Mouse (Mus musculus) heart, postnatal 10 days (tissue): Measurements from ENCODE around the gene Zfp963. TPM values are rescaled to one million over a fixed set of nuclear protein-coding genes. Genes with fewer than 3 reads are reported as not detected.

Experiments used
- DNase-seq, 2 experiments: peaks; one replicate each; pipeline ENCODE4 v3.0.0; 2021
- intact Hi-C: fragments of 180-260 bp; cut with DNase I; formaldehyde crosslinking; loops from one replicate; pipeline ENCODE4 v1.15.1; 2025
- total RNA-seq, 2 experiments: library from RNA; stranded (reverse); gene quantifications; 2 replicates each; pipeline ENCODE4 v1.2.3; 2021

Zfp963 gene
- 1 to 10 TPM; 2.9 to 3.2 TPM for total RNA-seq

DNA sequence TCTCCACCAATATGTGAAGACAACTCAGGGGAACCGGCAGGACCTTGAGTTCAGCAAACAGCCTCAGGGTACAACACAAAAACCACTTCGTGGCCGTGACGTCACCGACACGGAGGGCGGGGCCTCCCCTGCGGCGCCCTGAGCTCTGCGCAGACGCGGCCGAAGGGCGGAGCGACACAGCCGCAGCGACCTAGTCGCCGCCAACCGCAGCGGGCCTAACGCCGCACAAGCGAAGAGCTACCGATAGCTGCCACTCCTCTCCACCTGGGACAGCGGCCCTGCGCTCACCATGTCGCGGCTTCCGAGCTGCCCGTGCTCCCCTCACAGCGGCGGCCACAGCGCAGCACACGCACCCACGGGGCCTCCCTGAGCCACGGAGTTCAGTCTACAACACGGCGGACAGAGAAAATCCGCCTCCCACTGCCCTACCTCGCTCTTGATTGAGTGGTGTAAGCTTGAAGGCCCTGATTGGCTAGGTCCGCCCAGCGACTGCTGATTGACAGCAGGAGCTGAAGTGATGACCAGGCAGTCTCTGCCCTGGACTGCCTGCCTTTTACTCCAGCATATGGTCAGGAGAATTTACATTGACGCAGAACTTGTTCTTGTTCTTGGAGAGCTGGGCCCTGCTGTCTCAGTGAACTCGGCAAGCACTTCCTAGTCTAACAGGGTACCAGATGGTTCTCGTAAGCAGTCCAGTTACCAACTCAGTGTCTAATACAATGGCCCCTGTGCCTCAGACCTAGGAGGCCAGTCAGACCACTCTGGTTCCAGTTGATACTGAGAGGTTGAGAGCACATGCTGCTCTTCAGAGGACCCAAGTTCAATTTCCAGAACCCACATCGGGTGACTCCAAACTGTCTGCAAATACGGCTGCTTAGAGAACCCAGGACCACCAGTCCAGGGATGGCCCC is at the start of gene Zfp963:
Zfp963 (minus strand) TSS at position 427 of the 911 bp plus-strand sequence.
- intact Hi-C loops = loop anchor here (2.0 kb wide), 2 partner anchors 19 to 33 kb away; no protein-coding TSS in a partner anchor
- DNase-seq = peak; percentile 97

DNA sequence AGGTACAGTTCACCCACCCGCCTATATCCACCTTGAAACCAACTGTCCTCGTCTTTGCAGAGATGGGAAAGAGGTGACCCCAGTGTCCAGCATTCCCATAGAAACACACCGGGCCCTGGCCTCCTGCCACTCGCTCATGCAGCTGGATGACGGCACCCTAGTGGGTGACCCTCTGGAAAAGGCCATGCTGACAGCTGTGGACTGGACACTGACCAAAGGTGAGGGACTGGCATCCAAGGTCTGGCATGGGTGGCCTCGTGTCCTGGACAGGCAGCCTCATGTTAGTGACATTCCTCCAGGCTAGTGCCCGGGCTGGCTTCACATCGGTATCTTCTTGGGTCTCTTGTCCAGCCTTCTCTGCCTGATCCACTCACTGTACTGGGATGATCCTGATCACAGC is 49.5 kb upstream of the Zfp963 start:
- no peak for DNase-seq
- intact Hi-C loops = no loop called here

DNA sequence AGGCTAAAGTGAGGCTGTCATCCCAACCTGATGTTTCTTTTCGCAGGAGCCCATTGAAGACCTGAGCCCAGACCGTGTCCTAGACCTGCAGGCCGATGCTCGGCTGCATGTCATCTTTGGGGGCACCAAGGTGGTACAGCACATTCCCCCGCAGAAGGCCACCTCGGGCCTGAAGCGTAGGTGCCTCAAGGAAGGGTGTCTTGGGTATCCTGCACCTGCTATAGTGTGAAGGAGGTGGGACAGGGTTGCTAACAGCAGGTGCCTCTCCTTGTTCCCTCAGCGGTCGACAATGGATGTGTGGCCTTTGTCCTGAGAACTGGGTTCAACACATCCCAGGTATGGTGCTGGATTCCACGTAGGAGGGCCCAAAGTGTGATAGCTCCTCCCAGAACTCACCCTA is 47.9 kb upstream of the Zfp963 start:
- intact Hi-C loops = no loop called here
- no peak for DNase-seq

DNA sequence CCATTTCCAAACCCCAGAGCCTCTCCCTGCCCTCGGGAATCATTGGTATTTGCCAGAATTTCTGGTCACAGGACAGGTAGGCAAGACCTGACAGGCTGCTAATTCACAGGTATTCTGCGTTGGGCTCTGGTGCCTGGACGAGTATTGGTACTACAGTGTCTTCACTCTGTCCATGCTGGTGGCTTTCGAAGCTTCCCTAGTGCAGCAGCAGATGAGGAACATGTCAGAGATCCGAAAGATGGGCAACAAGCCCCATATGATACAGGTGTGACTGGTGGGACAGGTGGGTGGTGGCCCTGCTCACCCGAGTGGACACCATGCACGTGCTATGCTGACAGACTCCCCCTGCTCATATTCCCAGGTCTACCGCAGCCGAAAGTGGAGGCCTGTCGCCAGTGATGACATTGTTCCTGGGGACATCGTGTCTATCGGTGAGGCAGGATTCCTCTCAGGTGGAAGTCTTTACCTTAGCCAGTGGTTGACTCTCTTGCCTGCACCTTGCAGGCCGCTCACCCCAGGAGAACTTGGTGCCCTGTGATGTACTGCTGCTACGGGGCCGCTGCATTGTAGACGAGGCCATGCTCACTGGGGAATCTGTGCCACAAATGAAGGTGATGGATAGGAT is 47.1 kb upstream of the Zfp963 start:
- no peak for DNase-seq

GRCm38 (mm10) chr8:69794901-69795300 is 45.1 kb upstream of the Zfp963 start:
- DNase-seq = no peak
- intact Hi-C loops = loop anchor here (5.0 kb wide), 1 partner anchor 168 kb away; the partner anchor contains the start of gene Zfp868

More for the DNA sequence above, 47.1 kb upstream of the Zfp963 start:
- intact Hi-C loops = no loop called here

GRCm38 (mm10) chr8:69794096-69794495 is 44.3 kb upstream of the Zfp963 start:
- DNase-seq = no peak
- intact Hi-C loops = loop anchor here (5.0 kb wide), 1 partner anchor 167 kb away; the partner anchor contains the start of gene Zfp868

DNA sequence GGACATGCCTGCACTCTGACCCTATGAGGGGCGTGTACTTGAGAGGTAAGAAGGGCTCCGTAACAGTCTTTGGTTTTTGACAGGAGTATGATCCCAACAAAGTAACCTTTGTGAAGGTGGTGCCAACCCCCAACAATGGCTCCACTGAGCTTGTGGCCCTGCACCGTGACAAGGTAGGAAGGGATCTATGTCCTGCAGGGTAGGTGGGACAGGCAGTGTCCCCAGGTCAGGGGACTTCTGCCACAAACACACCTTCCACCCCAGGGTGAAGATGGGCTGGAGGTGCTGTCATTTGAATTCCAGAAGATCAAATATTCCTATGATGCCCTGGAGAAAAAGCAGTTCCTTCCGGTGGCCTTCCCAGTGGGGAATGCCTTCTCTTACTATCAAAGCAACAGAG is 43.9 kb upstream of the Zfp963 start:
- intact Hi-C loops = loop anchor here (5.0 kb wide), 1 partner anchor 166 kb away; the partner anchor contains the start of gene Zfp868
- DNase-seq = no peak

DNA sequence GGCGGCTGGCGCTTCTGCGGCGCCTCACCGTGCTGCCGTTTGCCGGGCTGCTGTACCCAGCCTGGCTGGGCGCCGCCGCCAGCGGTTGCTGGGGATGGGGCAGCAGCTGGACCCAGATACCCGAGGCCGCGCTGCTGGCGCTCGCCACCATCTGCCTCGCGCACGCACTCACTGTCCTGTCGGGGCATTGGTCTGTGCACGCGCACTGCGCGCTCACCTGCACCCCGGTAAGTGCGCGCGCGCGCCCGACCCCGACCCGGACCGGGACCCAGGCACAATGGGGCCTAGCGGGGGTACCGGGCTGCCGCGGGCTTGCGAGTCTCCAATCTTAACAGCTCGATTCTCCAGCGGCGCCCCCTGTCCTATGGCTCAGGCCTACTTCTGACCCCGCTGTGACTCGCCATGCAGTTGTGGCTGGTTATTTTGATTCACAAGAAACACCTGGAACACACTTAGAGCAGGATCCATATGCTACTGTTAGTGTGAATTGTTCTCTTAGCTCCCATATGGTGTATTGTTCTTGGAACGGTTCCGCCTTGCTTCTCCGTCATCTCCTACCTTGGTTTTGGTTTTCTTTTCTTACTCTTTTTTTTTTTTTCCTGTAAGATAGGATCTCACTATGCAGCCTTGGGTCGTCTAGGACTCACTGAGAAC is 41.8 kb upstream of the Zfp963 start:
- no peak for DNase-seq
- intact Hi-C loops = loop anchor here (1.0 to 5.0 kb wide), 2 partner anchors 75 to 164 kb away; partner anchors contain the start of gene Zfp868

GRCm38 (mm10) chr8:69790773-69791367 is 41.1 kb upstream of the Zfp963 start, which contains the start of the genes Atp13a1 and Zfp866:
Gene Atp13a1 (plus strand): TSS chr8:69791163.
Gene Zfp866 (minus strand): TSS chr8:69791178.
- DNase-seq = peak; percentile 93 to 94
- intact Hi-C loops = loop anchor here (1.0 to 5.0 kb wide), 2 partner anchors 75 to 164 kb away; partner anchors contain the start of gene Zfp868

- intact Hi-C loops = loop anchor here (5.0 kb wide), 1 partner anchor 163 kb away; the partner anchor contains the start of gene Zfp868
- DNase-seq = no peak
These were observed 40.6 kb upstream of the Zfp963 start for GRCm38 (mm10) chr8:69790364-69790763.

- intact Hi-C loops = loop anchor here (5.0 kb wide), 1 partner anchor 162 kb away; the partner anchor contains the start of gene Zfp868
- DNase-seq = no peak
These were observed 40.0 kb upstream of the Zfp963 start for GRCm38 (mm10) chr8:69789731-69790130.

DNA sequence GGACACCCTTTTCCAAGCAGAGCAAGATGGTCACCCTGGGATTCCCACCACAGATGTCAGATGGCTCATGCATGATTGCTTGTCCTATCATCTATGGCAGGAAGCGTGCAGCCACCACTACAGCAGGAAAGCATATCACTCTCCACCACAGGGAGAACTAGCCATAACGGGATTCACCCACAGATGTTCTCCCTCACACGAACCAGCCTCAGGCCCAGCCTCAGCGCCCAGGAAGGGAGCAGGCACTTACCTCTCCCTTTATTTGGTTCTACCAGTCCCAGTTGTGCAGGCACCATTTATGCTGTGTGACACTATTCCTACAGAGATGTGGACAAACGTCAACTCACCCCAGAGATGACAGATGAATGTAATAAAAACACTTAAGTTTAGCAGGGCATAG is 39.3 kb upstream of the Zfp963 start:
- DNase-seq = no peak
- intact Hi-C loops = no loop called here

GRCm38 (mm10) chr8:69777111-69777510 is 27.3 kb upstream of the Zfp963 start:
- intact Hi-C loops = no loop called here
- DNase-seq = no peak

- DNase-seq = no peak
- intact Hi-C loops = no loop called here
These were observed 25.4 kb upstream of the Zfp963 start for GRCm38 (mm10) chr8:69775149-69775534.

DNA sequence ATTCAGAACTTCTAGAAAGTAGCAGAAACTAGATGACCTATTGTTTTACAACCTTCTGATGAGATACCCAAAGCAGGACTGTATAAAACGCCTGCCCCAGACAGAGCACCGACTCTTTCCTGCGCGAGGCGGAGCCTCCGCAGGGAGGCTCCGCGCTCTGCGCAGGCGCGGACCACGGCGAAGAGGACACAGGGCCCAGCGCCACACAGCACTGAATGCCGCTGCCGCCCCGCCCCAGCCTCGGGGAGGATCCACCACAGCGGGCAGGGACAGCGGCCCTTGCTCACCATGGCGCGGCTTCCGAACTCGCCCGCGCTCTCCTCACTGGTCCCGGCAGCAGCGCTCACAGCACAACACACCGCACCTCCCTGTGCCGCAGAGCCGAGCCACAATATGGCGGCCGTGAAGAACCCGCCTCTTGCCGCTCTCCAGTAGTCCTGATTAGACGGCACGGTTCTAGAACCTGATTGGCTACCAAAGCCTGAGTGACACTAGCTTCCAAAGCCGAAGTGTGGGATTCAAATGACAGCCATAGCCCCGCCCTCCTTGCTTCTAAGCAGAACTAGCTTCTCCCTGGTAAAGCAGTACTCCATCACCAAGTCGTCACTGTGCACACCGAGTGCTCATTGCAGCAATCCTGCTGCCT is 24.9 kb upstream of the Zfp963 start, which contains the start of gene Gm20422:
Gm20422 (minus strand) TSS at position 384 of the 646 bp plus-strand sequence.
- intact Hi-C loops = no loop called here
- DNase-seq = peak; percentile 92 to 94

GRCm38 (mm10) chr8:69772106-69772505 is 22.3 kb upstream of the Zfp963 start:
- DNase-seq = no peak
- intact Hi-C loops = no loop called here

GRCm38 (mm10) chr8:69771221-69771620 is 21.5 kb upstream of the Zfp963 start:
- intact Hi-C loops = no loop called here
- DNase-seq = no peak

GRCm38 (mm10) chr8:69761814-69762445 is 12.2 kb upstream of the Zfp963 start:
- no peak for DNase-seq
- intact Hi-C loops = no loop called here

DNA sequence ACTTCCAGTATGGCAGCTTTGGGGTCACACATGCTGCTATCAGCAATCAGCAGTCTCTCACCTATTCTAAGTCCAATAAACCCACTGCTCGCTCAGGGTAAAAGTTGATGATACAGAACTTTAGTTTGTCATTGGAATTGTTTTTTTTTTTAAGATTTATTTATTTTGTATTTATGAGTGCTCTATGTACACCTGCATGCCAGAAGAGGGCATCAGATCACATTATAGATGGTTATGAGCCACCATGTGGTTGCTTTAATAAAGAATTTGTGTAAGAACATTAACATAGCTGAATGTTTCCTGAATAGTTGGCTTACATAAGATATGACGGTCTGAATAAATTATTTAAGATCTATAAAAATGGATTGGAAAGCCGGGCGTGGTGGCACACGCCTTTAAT is 8.5 kb upstream of the Zfp963 start:
- no peak for DNase-seq
- intact Hi-C loops = no loop called here
